Mouse (Mus musculus): ENCODE results near the gene Tmem38a. TPM values are rescaled to one million over a fixed set of nuclear protein-coding genes. Genes with fewer than 3 reads are reported as not detected.

The Tmem38a gene
- polyA plus RNA-seq (2017; shearing (Covaris generic)): 1.5 TPM

DNA sequence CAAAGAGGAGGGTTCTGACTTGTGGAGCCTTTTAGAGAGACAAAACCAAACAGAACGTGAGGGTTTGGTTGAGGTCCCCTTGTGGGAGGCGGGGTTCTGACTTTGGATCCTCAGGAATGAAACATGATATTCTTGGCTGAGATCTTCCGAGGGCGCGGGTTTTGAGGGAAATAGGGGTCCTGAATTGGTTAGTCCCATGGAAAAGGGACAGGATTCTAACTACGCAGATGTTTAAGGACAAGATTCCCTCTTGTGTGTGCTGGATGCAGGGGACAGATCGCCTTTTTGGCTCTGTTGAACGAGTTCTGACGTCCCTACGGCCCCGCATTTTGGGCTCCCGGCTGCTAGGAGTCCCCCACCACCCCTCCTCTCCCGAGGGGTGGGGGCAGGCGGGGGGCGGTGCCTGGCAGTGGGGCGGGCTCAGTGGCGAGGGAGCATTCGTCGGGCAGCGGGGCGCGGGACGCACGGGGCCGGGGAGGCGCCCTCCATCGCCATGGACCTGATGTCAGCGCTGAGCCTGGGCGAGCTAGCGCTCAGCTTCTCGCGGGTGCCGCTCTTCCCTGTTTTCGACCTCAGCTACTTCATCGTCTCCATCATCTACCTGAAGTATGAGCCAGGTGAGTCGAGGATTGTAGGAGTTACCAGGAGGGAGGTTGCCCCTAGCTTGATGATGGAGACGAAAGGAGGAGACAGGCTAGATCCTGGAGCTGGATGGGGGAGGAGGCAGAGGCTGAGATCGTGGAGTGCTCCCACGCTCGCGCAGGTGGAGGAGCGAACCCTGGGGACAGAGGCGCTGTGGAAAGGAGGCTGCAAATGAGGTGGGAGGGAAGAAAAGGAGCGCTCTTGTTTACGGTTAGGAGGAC is at the start of gene Tmem38a:
TSS of gene Tmem38a (plus strand) at position 445 of the 863 bp plus-strand sequence.

DNA sequence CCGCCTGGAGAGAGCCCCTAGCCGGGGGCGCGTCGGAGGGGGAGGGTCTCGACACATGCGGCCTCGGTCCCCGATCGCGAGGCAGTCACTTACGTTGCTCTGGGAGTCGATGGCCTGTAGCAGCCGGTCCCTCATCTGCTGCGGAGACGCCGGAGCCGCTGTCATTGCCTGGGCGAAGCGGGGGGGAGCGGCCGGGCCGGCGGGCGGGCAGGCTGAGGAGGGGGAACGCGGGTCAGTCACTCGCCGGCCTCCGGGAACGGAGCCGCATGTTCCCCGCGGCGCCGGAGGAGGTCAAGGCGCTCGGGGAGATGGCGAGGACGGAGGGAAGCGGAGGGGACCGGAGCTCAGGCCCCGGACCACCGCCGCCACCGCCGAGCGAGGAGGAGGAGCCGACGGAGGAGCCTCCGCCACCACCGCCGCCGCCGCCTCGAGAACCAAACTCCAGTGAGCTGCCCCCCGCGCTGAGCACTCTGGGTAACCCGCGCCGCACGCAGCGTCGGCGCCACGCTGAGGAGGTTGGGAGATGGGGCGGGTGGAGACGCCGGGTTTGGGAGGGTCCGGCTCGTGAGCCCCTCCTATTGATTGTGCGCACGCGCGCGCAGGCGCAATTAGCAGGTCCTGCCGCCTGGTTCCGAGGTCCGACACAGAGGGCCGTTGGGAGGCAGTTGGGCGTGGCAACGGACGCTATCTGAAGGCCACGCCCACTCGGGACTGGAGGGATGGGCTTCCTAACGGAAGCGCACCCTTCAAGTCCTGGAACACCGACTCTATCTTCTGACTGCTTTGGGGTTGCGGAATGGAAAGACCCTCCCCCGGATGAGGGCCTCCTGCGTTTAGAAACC is 23.8 kb upstream of the Tmem38a start, which contains the start of gene Med26:
TSS of gene Med26 (minus strand) at position 469 of the 842 bp plus-strand sequence.

DNA sequence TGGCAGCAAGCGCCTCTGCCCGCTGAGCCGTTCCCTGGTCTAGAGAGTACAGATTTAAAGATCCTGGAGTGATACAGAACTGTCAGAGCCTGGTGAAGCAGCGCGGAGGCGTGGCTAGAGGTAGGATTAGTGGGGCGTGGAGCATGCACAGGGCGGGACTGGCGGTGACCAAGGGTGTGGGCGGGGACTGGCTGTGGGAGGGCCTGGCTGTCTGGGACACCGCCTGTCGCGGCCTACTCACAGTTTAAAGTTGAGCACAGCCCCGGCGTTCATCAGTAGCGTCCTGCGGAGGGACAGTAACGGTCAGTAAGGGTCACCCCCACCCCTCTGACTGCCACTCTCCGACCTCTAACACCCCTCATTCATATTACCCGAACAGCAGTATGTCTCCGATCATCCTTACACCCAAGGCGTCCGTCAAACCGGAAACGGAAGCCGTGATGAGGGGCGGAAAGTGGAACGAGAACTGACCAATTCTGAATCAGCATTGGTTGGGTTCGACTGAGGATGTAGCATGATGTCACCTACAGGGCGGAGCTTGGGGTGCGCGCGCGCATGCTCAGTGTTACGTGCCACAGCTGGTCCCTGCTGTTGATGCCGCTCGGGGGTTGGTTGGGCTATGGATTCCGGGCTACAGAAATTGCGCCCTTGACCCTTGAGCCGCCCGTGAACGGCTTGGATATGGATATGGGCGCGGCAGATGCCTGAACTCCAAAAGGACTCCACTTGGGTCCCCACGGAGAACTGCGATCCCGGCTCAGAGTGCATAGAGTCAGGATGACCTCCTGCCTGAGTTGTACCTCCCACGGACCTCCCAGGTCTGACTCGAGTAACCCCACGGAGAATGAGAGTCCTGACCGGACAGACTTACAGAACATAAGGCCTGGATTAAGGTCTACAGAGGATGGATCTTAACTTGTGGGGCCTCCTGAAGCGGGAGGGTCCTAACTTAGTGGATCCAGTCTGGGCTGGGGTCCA is 933 bp upstream of the Tmem38a start, which contains the start of gene Smim7:
TSS of gene Smim7 (minus strand) at position 456 of the 978 bp plus-strand sequence.

Other genes starting within 250 kb of the Tmem38a start
- 55.5 TPM for gene Eps15l1, start 150.6 kb upstream of the Tmem38a start, polyA plus RNA-seq (2017; shearing (Covaris generic))
- 0.35 TPM for gene Calr3, start 128.2 kb upstream of the Tmem38a start, polyA plus RNA-seq (2017; shearing (Covaris generic))
- 9.6 TPM for gene 1700030K09Rik, start 128.2 kb upstream of the Tmem38a start, polyA plus RNA-seq (2017; shearing (Covaris generic))
- 119 TPM for gene Cherp, start 96.8 kb upstream of the Tmem38a start, polyA plus RNA-seq (2017; shearing (Covaris generic))
- 4.3 TPM for gene Slc35e1, start 79.4 kb upstream of the Tmem38a start, polyA plus RNA-seq (2017; shearing (Covaris generic))
- 7.1 TPM for gene Med26, start 23.8 kb upstream of the Tmem38a start, polyA plus RNA-seq (2017; shearing (Covaris generic))
- 64.8 TPM for gene Smim7, start 967 bp upstream of the Tmem38a start, polyA plus RNA-seq (2017; shearing (Covaris generic))
- gene Nwd1, start 74.7 kb downstream of the Tmem38a start, polyA plus RNA-seq (2017; shearing (Covaris generic)): not detected
- gene Sin3b, start 151.2 kb downstream of the Tmem38a start, polyA plus RNA-seq (2017; shearing (Covaris generic)): 217 TPM
- gene F2rl3, start 189.8 kb downstream of the Tmem38a start, polyA plus RNA-seq (2017; shearing (Covaris generic)): 13.2 TPM